Mouse (Mus musculus): ENCODE measurements around the gene Shank2.

Shank2 gene

GRCm38 (mm10) chr7:144212694-144213093, 211.0 kb downstream of the Shank2 start:
- DNase-seq (ENCODE audit: extremely low read depth, low read depth), result no peak

GRCm38 (mm10) chr7:144217192-144217591, 215.5 kb downstream of the Shank2 start:
- no peak for DNase-seq (ENCODE audit: extremely low read depth, low read depth)

- DNase-seq (ENCODE audit: extremely low read depth, low read depth), result no peak
Measured at GRCm38 (mm10) chr7:144228683-144229082, 227.0 kb downstream of the Shank2 start.

GRCm38 (mm10) chr7:144229421-144229820, 227.7 kb downstream of the Shank2 start:
- no peak for DNase-seq (ENCODE audit: extremely low read depth, low read depth)

GRCm38 (mm10) chr7:144232132-144232706, 230.5 kb downstream of the Shank2 start:
- no peak for DNase-seq (ENCODE audit: extremely low read depth, low read depth)

GRCm38 (mm10) chr7:144233479-144233878, 231.8 kb downstream of the Shank2 start:
- no peak for DNase-seq (ENCODE audit: extremely low read depth, low read depth)

- DNase-seq (ENCODE audit: extremely low read depth, low read depth), result no peak
Measured at GRCm38 (mm10) chr7:144234783-144235182, 233.1 kb downstream of the Shank2 start.

GRCm38 (mm10) chr7:144235523-144235922, 233.8 kb downstream of the Shank2 start:
- no peak for DNase-seq (ENCODE audit: extremely low read depth, low read depth)

- no peak for DNase-seq (ENCODE audit: extremely low read depth, low read depth)
Measured at GRCm38 (mm10) chr7:144236802-144237201, 235.1 kb downstream of the Shank2 start.

GRCm38 (mm10) chr7:144238409-144238808, 236.7 kb downstream of the Shank2 start:
- DNase-seq (ENCODE audit: extremely low read depth, low read depth), result no peak

GRCm38 (mm10) chr7:144238992-144239391, 237.3 kb downstream of the Shank2 start:
- no peak for DNase-seq (ENCODE audit: extremely low read depth, low read depth)

- DNase-seq (ENCODE audit: extremely low read depth, low read depth), result no peak
Measured at GRCm38 (mm10) chr7:144239571-144240370, 238.0 kb downstream of the Shank2 start.

GRCm38 (mm10) chr7:144240736-144241343, 239.1 kb downstream of the Shank2 start:
- no peak for DNase-seq (ENCODE audit: extremely low read depth, low read depth)

GRCm38 (mm10) chr7:144244203-144244602, 242.5 kb downstream of the Shank2 start:
- no peak for DNase-seq (ENCODE audit: extremely low read depth, low read depth)

GRCm38 (mm10) chr7:144246271-144246670, 244.5 kb downstream of the Shank2 start:
- DNase-seq (ENCODE audit: extremely low read depth, low read depth), result no peak

- DNase-seq (ENCODE audit: extremely low read depth, low read depth), result no peak
Measured at GRCm38 (mm10) chr7:144248686-144249422, 247.1 kb downstream of the Shank2 start.

GRCm38 (mm10) chr7:144250791-144251190, 249.1 kb downstream of the Shank2 start:
- DNase-seq (ENCODE audit: extremely low read depth, low read depth), result no peak

GRCm38 (mm10) chr7:144251250-144251649, 249.5 kb downstream of the Shank2 start:
- DNase-seq (ENCODE audit: extremely low read depth, low read depth), result no peak

GRCm38 (mm10) chr7:144254674-144255246, 253.0 kb downstream of the Shank2 start:
- no peak for DNase-seq (ENCODE audit: extremely low read depth, low read depth)

- no peak for DNase-seq (ENCODE audit: extremely low read depth, low read depth)
Measured at GRCm38 (mm10) chr7:144257821-144258220, 256.1 kb downstream of the Shank2 start.

- no peak for DNase-seq (ENCODE audit: extremely low read depth, low read depth)
Measured at GRCm38 (mm10) chr7:144258332-144258731, 256.6 kb downstream of the Shank2 start.

All from MEL-GATA-1-ER (cell line).